Mouse (Mus musculus) intestine, embryonic 15.5 days (tissue): ENCODE results near the gene Bmp7. TPM values are rescaled to one million over a fixed set of nuclear protein-coding genes. Genes with fewer than 3 reads are reported as not detected.

Experiments
- ATAC-seq: fragments of 200-750 bp; cut with Nextera tagmentation; 2 replicates; pipeline ENCODE4 v1.8.0; 2017; ENCODE audit warnings: moderate TSS enrichment, moderate library complexity
- H3K27ac ChIP-seq: fragments of 300-500 bp; sonication (generic); 2 replicates; pipeline ENCODE4 v1.5.1; 2015; ENCODE audit warnings: mild to moderate bottlenecking, inconsistent platforms
- H3K27me3 ChIP-seq: fragments of 300-500 bp; sonication (generic); replicated peaks from 2 replicates; pipeline ENCODE4 v1.6.1; 2015; ENCODE audit warnings: inconsistent platforms
- H3K36me3 ChIP-seq: fragments of 300-500 bp; sonication (generic); 2 replicates; pipeline ENCODE4 v1.6.1; 2015; ENCODE audit warnings: inconsistent platforms
- H3K4me1 ChIP-seq: fragments of 300-500 bp; sonication (generic); replicated peaks from 2 replicates; pipeline ENCODE4 v1.6.1; 2015; ENCODE audit warnings: inconsistent platforms
- H3K4me2 ChIP-seq: fragments of 300-500 bp; sonication (generic); replicated peaks from 2 replicates; pipeline ENCODE4 v1.6.1; 2015; ENCODE audit warnings: mild to moderate bottlenecking, inconsistent platforms
- H3K4me3 ChIP-seq: fragments of 300-500 bp; sonication (generic); replicated peaks from 2 replicates; pipeline ENCODE4 v1.5.1; 2015; ENCODE audit warnings: inconsistent platforms
- H3K9ac ChIP-seq: fragments of 300-500 bp; sonication (generic); 2 replicates; pipeline ENCODE4 v1.6.1; 2015; ENCODE audit warnings: inconsistent platforms
- H3K9me3 ChIP-seq: fragments of 300-500 bp; sonication (generic); 2 replicates; pipeline ENCODE4 v1.6.1; 2016; ENCODE audit warnings: inconsistent platforms
- WGBS: fragments of 180-500 bp; shearing (Covaris S2); methylation state at CpG from one replicate; pipeline ENCODE4 v1.1.7; 2015; 5-methylcytosine and 5-hydroxymethylcytosine counted together
- polyA plus RNA-seq: library from polyadenylated mRNA; unstranded; fragments of >200 nt; fragmentation: Nextera tagmentation; extraction: Ambion mirVana; gene quantifications from 2 replicates; pipeline ENCODE4 v1.2.1, GENCODE M21; 2015

Bmp7 gene
- polyA plus RNA-seq, 1 experiment from 2014 or later: 17.4 TPM

DNA sequence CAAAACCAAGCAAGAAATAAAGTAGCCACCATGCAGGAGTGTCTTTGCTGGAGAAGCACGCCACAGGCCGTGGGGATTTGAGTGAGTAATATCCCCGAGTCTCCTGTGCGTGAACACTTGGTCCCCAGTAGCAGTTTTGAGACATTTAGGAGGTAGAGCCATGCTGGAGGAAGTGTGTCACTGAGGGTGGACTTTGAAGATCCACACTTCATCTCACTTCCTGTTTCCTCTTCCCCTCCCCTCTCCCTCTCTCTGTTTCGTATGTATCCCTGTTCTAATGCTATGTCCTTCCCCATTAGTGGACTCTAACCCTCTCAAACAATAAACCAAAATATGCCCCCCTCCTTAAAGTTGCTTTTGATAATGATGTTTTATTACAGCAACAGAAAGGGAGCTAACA is 26.4 kb upstream of the Bmp7 start:
- no peak overlapping the region for H3K4me3 ChIP-seq
- no peak overlapping the region for H3K27ac ChIP-seq
- no peak overlapping the region for H3K4me2 ChIP-seq
- peaks cover 7% of the 10 kb centered on the region; the same call in 1 of the 2 replicates for H3K4me1 ChIP-seq
- no peak for ATAC-seq
- no peaks in the 10 kb centered on the region for H3K9me3 ChIP-seq
- no peaks in the 10 kb centered on the region for H3K27me3 ChIP-seq
- H3K9ac ChIP-seq: no peak overlapping the region
- 85% methylated on average over 5 of the region's 5 CpGs for WGBS
- no peaks in the 10 kb centered on the region for H3K36me3 ChIP-seq

DNA sequence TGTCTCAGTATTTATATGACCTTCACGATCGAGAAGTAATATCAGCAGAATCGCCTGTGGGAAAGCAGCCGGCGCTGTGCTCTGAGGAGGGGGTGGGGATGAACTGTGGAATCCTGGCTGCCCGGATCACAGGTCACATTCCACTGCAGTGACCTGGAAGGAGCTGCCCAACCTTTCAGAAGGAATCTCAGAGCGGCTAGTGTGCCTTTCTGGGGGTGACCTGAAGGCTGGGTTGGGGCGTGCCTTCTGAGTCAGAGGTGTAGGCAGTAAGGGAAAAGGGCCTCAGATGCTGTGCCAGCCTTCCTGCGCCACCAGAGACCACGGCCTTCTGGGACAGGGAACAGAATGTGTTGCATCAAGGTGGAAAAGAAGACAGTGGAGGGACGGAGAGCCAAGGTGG is 25.1 kb upstream of the Bmp7 start:
- Histone ChIP-seq H3K4me1 (peaks cover 7% of the 10 kb centered on the region; the same call in 1 of the 2 replicates), H3K4me2 (no peak overlapping the region), H3K27ac (no peak overlapping the region), H3K4me3 (no peak overlapping the region), H3K9ac (no peak overlapping the region), H3K27me3 (no peaks in the 10 kb centered on the region), H3K9me3 (no peaks in the 10 kb centered on the region), H3K36me3 (no peaks in the 10 kb centered on the region)
- WGBS: 21% methylated on average over 11 of the region's 11 CpGs
- peak; percentile 70 for ATAC-seq

DNA sequence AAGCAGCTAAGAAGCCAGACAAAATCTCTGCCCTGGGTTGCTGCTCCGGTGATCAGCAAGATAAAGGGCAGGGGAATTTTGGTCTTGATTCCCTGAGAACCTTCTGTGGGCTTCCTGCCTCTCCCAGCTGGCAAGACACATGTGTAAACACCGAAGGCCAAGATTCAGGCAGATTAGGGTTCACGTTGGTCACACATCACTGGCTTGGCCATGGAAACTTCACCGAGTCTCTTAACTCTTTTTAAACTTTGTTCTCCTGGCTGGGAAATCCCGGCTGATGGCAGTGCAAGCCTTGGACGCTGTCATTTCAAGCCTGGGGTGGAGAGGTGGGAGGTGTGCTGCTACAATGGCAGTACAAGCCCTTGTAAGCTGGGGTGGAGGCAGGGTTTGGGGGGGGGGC is 21.1 kb upstream of the Bmp7 start:
- WGBS: 66% methylated on average over 6 of the region's 6 CpGs
- ATAC-seq: no peak
- Histone ChIP-seq H3K4me1 (peaks cover 7% of the 10 kb centered on the region; the same call in 1 of the 2 replicates), H3K36me3 (no peaks in the 10 kb centered on the region), H3K9ac (no peak overlapping the region), H3K27ac (no peak overlapping the region), H3K4me2 (no peak overlapping the region), H3K27me3 (no peaks in the 10 kb centered on the region), H3K9me3 (no peaks in the 10 kb centered on the region), H3K4me3 (no peak overlapping the region)

DNA sequence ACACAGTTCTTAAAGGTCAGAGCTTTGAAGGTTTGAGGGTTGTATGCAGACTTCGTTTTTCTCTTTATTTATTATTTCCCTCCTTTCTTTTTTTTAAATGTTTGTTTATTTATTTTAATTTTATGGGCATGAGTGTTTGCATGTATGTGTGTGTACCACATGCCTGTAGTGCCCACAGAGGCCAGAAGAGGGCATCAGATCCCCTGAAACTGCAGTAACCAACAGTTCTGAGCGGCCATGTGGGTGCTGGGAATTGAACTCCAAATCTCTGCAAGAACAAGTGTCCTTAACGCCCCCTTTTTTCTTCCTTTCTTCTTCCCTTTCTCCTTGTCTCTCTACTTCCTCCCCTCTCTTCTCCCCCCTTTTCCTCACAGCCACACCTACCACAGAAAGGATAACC is 20.2 kb upstream of the Bmp7 start:
- no peak for ATAC-seq
- Histone ChIP-seq H3K9ac (no peak overlapping the region), H3K4me1 (peaks cover 3% of the 10 kb centered on the region; the same call in 1 of the 2 replicates), H3K36me3 (no peaks in the 10 kb centered on the region), H3K9me3 (no peaks in the 10 kb centered on the region), H3K27ac (no peak overlapping the region), H3K27me3 (no peaks in the 10 kb centered on the region), H3K4me2 (no peak overlapping the region), H3K4me3 (no peak overlapping the region)
- WGBS: 88% methylated on average over 3 of the region's 3 CpGs

DNA sequence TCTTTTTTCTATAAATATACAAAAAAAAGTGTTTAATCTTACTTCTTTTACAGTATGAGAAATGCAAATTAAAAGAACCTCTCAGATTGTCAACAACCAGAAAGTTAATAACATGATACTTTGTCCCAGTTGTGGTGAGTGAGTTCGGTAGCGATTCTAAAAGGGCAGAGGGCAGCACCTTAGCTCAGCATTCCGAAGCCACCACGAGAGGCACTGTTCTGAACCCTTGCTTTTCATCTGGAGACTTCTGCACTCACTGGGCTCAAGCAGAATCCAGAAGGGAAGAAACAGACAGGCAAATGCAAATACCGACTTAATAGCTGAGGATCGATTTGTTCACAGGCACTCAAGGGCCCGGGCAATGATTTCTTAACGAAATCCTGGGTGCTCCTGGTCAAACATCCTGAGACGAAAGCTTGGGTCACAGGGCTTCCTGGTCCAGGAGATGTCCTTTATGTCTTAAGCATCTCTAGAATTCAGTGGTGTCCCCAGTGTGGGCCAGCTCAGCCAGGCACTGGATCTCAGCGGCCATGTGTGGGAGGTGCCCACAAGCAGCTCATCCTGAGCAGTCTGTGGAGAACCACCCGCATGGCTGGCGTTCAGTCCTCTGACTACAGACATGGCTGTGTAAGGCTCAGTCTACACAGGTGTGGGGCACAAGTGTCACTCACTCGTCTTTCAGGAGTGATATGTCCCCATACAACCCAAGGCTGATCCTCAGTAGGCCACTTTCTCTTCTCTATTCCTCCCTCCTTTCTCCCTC is 19.1 kb upstream of the Bmp7 start:
- H3K27ac ChIP-seq: no peak overlapping the region

DNA sequence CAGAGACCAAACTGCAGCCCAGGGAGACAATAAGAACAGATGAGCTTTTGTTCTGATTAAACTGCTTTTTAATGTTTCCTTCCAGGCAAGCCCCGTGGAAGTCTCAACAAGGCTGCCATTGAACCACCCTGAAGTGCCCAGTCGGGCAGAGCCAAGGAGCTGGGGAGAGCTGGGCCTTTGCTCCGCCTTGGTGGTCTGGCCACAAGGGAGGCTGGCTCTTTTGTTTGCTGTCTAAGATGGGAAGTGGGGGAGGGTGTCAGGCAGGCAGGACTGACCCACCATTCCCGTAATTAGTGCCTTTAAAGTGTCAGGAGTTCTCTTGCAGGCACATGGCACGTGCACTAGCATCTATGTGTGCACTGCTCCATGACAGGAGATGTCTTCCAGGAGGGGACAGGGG is 18.5 kb upstream of the Bmp7 start:
- WGBS: 28% methylated on average over 5 of the region's 5 CpGs
- Histone ChIP-seq H3K27ac (no peak overlapping the region), H3K4me2 (no peak overlapping the region)

More for the DNA sequence above, 19.1 kb upstream of the Bmp7 start:
- H3K4me3 ChIP-seq: no peak overlapping the region
- ATAC-seq: 0 out of 2 replicates have a peak, but pooled peaks have one; percentile 25
- no peaks in the 10 kb centered on the region for H3K4me1 ChIP-seq
- no peaks in the 10 kb centered on the region for H3K27me3 ChIP-seq
- H3K9me3 ChIP-seq: no peaks in the 10 kb centered on the region
- 53% methylated on average over 13 of the region's 13 CpGs for WGBS
- H3K4me2 ChIP-seq: no peak overlapping the region
- H3K9ac ChIP-seq: no peak overlapping the region
- H3K36me3 ChIP-seq: no peaks in the 10 kb centered on the region

DNA sequence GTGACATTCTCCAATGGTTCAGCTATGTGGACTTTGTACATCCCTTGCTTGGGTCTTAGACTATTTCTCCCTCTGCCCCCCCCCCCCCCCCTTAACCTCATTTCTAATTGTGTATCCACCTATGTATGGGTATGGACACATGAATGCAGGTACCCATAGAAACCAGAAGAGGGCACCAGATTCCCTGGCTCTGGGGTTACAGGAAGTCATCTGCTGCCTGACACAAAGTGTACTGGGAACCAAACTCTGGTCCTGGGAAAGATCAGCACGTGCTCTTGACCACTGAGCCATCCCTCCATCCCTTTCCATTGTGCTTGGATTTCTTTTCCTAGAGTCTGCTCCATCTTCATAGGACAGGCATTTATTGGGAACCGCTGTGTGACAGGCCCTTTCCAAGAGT is 11.9 kb upstream of the Bmp7 start:
- Histone ChIP-seq H3K9ac (no peak overlapping the region), H3K4me1 (peaks cover 6% of the 10 kb centered on the region; the same call in 1 of the 2 replicates), H3K4me2 (no peak overlapping the region), H3K27ac (no peak overlapping the region), H3K9me3 (no peaks in the 10 kb centered on the region), H3K27me3 (no peaks in the 10 kb centered on the region), H3K36me3 (no peaks in the 10 kb centered on the region), H3K4me3 (no peak overlapping the region)
- 73% methylated on average over 2 of the region's 2 CpGs for WGBS
- no peak for ATAC-seq

More for the DNA sequence above, 18.5 kb upstream of the Bmp7 start:
- no peak; the same call in 1 of the 2 replicates for ATAC-seq
- Histone ChIP-seq H3K9ac (no peak overlapping the region), H3K27me3 (no peaks in the 10 kb centered on the region), H3K4me1 (no peaks in the 10 kb centered on the region), H3K36me3 (no peaks in the 10 kb centered on the region), H3K9me3 (no peaks in the 10 kb centered on the region), H3K4me3 (no peak overlapping the region)

DNA sequence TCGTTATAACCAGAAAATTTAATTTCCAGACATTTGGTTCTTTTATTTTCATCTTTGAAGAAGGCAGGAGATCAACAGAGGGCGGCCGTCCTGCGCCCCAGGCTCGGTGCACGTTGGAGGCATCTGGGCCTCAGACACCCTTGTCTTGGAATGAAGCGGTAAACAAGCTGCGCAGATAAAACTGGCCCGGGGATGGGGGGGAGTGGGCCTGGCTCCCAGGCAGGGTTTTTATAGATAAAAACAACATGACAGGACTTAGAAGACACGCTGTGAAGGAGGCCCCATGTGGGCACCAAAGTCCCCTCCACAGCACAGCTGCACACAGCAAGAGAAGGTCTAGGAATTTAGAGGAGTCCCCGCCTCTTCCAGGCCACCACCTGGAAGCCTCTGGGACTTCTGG is 10.6 kb upstream of the Bmp7 start:
- H3K4me1 ChIP-seq: peaks cover 6% of the 10 kb centered on the region; the same call in 1 of the 2 replicates
- 32% methylated on average over 11 of the region's 11 CpGs for WGBS

DNA sequence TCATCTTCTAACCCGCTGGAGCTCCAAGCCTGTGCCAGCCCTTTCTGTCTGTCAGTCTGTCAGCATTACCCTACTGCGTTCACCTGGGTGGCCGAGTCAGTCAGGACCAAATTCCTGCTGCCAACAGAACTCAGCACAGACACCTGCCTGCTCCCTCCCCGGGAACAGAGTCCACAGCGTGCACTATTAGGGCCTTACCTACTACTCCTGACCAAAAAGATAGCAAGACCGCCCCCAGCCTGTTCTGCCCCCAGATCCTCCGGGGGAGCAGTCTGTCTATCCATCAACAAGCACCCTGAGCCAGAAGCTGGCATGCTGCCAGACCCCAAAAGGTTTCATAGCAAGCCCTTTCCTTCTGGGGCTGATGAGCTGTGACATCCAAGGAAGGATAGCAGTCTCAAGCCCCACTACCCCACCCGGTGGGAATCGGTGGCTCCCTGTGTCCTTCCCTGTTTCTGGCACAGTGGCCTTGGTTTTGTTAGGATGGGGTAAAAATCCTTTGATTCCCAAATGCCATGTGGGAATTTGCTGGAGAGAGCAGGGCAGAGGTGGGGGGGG is 10.1 kb upstream of the Bmp7 start:
- WGBS: 63% methylated on average over 9 of the region's 9 CpGs
- no peak for ATAC-seq
- Histone ChIP-seq H3K9me3 (no peaks in the 10 kb centered on the region), H3K4me1 (peaks cover 6% of the 10 kb centered on the region; the same call in 1 of the 2 replicates), H3K36me3 (no peaks in the 10 kb centered on the region), H3K9ac (no peak overlapping the region), H3K4me2 (no peak overlapping the region), H3K4me3 (no peak overlapping the region), H3K27me3 (no peaks in the 10 kb centered on the region), H3K27ac (no peak overlapping the region)

More for the DNA sequence above, 10.6 kb upstream of the Bmp7 start:
- no peak overlapping the region for H3K4me3 ChIP-seq
- H3K4me2 ChIP-seq: no peak overlapping the region
- no peaks in the 10 kb centered on the region for H3K36me3 ChIP-seq
- no peaks in the 10 kb centered on the region for H3K27me3 ChIP-seq
- no peaks in the 10 kb centered on the region for H3K9me3 ChIP-seq
- no peak overlapping the region for H3K9ac ChIP-seq
- H3K27ac ChIP-seq: no peak overlapping the region
- 0 out of 2 replicates have a peak, but pooled peaks have one; percentile 15 for ATAC-seq

DNA sequence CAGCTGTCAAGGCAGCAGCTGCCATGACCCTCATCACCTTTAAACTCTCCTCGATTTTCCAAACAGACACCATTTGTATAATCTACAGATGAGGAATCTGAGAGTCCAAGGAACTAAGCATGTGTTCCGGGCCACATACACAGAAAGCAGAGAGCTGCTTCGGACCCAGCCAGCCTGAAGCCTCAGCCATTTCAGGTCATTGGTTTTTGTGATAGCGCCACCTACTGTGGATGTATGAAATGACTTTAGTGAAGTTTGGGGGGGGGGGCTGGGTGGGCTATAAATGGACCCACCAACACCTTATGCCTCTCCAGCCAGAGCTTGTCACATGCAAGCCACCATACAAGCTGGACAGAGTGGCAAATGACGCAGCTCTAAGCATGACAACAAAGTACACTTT is 8.9 kb upstream of the Bmp7 start:
- Histone ChIP-seq H3K36me3 (no peaks in the 10 kb centered on the region), H3K27me3 (no peaks in the 10 kb centered on the region), H3K9me3 (no peaks in the 10 kb centered on the region), H3K4me2 (no peak overlapping the region), H3K4me1 (peaks cover 6% of the 10 kb centered on the region; the same call in 1 of the 2 replicates), H3K27ac (no peak overlapping the region), H3K9ac (no peak overlapping the region), H3K4me3 (no peak overlapping the region)
- no peak for ATAC-seq
- 40% methylated on average over 5 of the region's 5 CpGs for WGBS

DNA sequence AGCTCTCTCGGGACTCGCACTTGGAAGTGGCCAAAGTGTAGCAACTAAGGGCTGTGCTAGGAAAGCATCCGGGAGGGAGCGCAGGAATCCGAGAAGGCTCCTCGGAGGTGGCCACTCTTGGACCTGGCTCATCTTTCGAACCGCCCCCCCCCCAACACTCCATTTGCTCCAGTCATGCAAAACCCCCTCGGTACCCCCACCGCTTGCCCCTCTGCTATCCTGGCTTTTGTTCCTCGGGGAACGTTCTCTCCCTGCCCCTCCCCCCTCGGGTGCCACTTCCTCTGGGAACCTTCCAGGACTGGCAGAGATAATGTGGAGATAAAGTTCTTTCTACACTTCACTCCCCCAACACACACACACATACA is 660 bp upstream of the Bmp7 start:
- H3K4me3 ChIP-seq: peak overlapping the region; percentile 70
- peak overlapping the region; percentile 99 for H3K4me2 ChIP-seq
- no peaks in the 10 kb centered on the region for H3K9me3 ChIP-seq
- no peaks in the 10 kb centered on the region for H3K36me3 ChIP-seq
- H3K27me3 ChIP-seq: peaks cover 19% of the 10 kb centered on the region; the same call in 1 of the 2 replicates
- under 1% methylated on average over 13 of the region's 13 CpGs for WGBS
- ATAC-seq: no peak; the same call in 1 of the 2 replicates
- H3K9ac ChIP-seq: peak overlapping the region; percentile 65
- peaks cover 34% of the 10 kb centered on the region for H3K4me1 ChIP-seq
- H3K27ac ChIP-seq: no peak overlapping the region

DNA sequence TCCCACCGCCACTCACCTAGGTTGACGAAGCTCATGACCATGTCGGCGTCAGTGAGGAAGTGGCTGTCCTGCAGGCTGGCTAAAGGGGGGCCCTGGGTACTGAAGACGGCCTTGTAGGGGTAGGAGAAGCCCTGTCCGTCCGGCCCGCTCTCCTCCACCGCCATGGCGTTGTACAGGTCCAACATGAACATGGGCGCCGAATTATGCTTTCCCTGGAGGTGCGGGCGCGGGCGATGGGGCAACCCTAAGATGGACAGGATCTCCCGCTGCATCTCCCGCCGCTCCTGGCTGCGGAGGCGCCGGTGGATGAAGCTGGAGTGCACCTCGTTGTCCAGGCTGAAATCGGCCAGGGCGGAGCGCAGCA is 500 bp downstream of the Bmp7 start:
- WGBS: under 1% methylated on average over 26 of the region's 26 CpGs
- Histone ChIP-seq H3K27ac (peak overlapping the region; percentile 92), H3K4me1 (peaks cover 46% of the 10 kb centered on the region), H3K4me3 (peak overlapping the region; percentile 70), H3K9ac (peak overlapping the region; percentile 65), H3K27me3 (peaks cover 19% of the 10 kb centered on the region; the same call in 1 of the 2 replicates), H3K9me3 (no peaks in the 10 kb centered on the region), H3K4me2 (peak overlapping the region; percentile 99), H3K36me3 (no peaks in the 10 kb centered on the region)
- peak; percentile 29 for ATAC-seq
